Mouse (Mus musculus) C2C12 (cell line): ENCODE results near the gene Pnmal2.

Experiments
- CTCF ChIP-seq: IDR thresholded peaks from one replicate; pipeline ENCODE4 v1.5.1; 2011; ENCODE audit not compliant: control insufficient read depth, insufficient read depth, insufficient read length
- MAX ChIP-seq: IDR thresholded peaks from one replicate; pipeline ENCODE4 v1.6.1; 2011; ENCODE audit warnings: mild to moderate bottlenecking, control low read depth
- MYOG ChIP-seq: IDR thresholded peaks from one replicate; pipeline ENCODE4 v1.6.1; 2011; ENCODE audit not compliant: control insufficient read depth, insufficient read length; ENCODE audit errors: extremely low read depth
- USF1 ChIP-seq: IDR thresholded peaks from one replicate; pipeline ENCODE4 v1.6.1; 2011; ENCODE audit warnings: low read depth, mild to moderate bottlenecking, control low read depth, moderate library complexity

- TF ChIP-seq MAX = no peak
- no peak for TF ChIP-seq CTCF
- TF ChIP-seq USF1 = no peak
- TF ChIP-seq MYOG = no peak
These were observed 38.9 kb upstream of the Pnmal2 start for GRCm38 (mm10) chr7:16905491-16906021.
